Mouse (Mus musculus) adrenal gland, postnatal 25 days (tissue): ENCODE data around the gene Sgsm1. TPM values are rescaled to one million over a fixed set of nuclear protein-coding genes. Genes with fewer than 3 reads are reported as not detected.

Source experiments
- microRNA-seq, 2 experiments: library from miRNA; unstranded; fragments of <30 nt; microRNA quantifications; one replicate each; pipeline ENCODE4 v1.2.0; 2021
- total RNA-seq: library from RNA; stranded (reverse); gene quantifications from 2 replicates; pipeline ENCODE4 v1.2.3, GENCODE M21; 2021

Gene Sgsm1
- total RNA-seq, 1 experiment from 2014 or later = 14.5 TPM

Small RNA genes lying within 50 kb of the gene (microRNA-seq; reads per million reads assigned to microRNA genes)
- gene Mir7229 = 0 reads per million in 2 experiments
- gene Mir7230 = 0 reads per million in 2 experiments

Other genes starting within 250 kb of the Sgsm1 start
- gene Crybb2, start 240.7 kb downstream of the Sgsm1 start, total RNA-seq = not detected in 2 replicates
- gene Crybb3, start 229.2 kb downstream of the Sgsm1 start, total RNA-seq = 0.70 TPM in 1 of 2 replicates, not detected in the other
- gene 2900026A02Rik, start 89.5 kb downstream of the Sgsm1 start, total RNA-seq = 12.6 and 17.8 TPM in 2 replicates
- not detected in 2 replicates for gene Tmem211, start 83.9 kb downstream of the Sgsm1 start, total RNA-seq
- gene Aym1, start 46.5 kb upstream of the Sgsm1 start, total RNA-seq = not detected in 2 replicates
- gene Wscd2, start 179.5 kb upstream of the Sgsm1 start, total RNA-seq = 3.4 and 5.8 TPM in 2 replicates